In the genomic region with DNA sequence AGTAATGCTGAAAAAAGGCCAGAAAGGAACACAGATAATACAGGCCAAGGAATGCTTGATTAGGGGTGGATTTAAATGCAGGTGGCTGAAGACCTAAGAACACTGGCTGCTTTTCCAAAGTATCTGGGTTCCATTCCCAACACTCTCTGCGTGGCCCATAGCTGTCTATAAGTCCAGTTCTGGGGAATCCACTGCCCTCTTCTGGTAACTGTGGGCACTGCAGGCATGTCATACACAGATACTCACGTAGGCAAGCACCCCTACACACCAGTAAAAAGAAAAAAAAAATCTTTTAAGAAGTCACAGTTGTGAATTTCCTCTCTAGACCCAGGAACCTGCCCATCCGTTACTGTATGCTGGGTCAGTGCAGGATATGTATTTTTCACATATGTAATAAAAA, we compare ENCODE assay signal across 8 mouse cellular contexts.
DNase-seq lines count a peak whose midpoint lies in the region; ATAC-seq and TF ChIP-seq lines count a peak whose summit lies in the region.

No protein-coding gene starts in this region.

- no peaks in the 10 kb centered on the region for H3K36me3 ChIP-seq in hindbrain, postnatal 0 days (ENCODE audit: insufficient read depth, low read length)
- H3K36me3 ChIP-seq in hindbrain, embryonic 13.5 days = no peaks in the 10 kb centered on the region
- no peaks in the 10 kb centered on the region for H3K36me3 ChIP-seq in embryonic facial prominence, embryonic 10.5 days (replicated peaks)
- no peaks in the 10 kb centered on the region for H3K36me3 ChIP-seq in midbrain, embryonic 11.5 days (ENCODE audit: control insufficient read depth, insufficient read depth, low read length)

- H3K4me3 ChIP-seq in hindbrain, postnatal 0 days (ENCODE audit: low read length) = no peak overlapping the region
- no peak overlapping the region for H3K4me3 ChIP-seq in hindbrain, embryonic 13.5 days
- no peak overlapping the region for H3K4me3 ChIP-seq in embryonic facial prominence, embryonic 10.5 days
- H3K4me3 ChIP-seq in midbrain, embryonic 11.5 days (ENCODE audit: low read depth, low read length) = no peak overlapping the region

- H3K4me1 ChIP-seq in hindbrain, postnatal 0 days (ENCODE audit: insufficient read depth, low read length) = peaks cover 16% of the 10 kb centered on the region
- H3K4me1 ChIP-seq in hindbrain, embryonic 13.5 days (replicated peaks) = peaks cover 38% of the 10 kb centered on the region
- peaks cover 39% of the 10 kb centered on the region for H3K4me1 ChIP-seq in embryonic facial prominence, embryonic 10.5 days
- H3K4me1 ChIP-seq in midbrain, embryonic 11.5 days (ENCODE audit: control insufficient read depth, insufficient read depth, low read length) = peaks cover 31% of the 10 kb centered on the region

- no peak overlapping the region for H3K9ac ChIP-seq in hindbrain, postnatal 0 days (replicated peaks; ENCODE audit: low read length)
- H3K9ac ChIP-seq in hindbrain, embryonic 13.5 days = no peak overlapping the region
- no peak overlapping the region for H3K9ac ChIP-seq in midbrain, embryonic 11.5 days (ENCODE audit: low read length)

- no peak for ATAC-seq in hindbrain, postnatal 0 days
- no peak for ATAC-seq in hindbrain, embryonic 13.5 days (ENCODE audit: low FRiP score)
- no peak for ATAC-seq in midbrain, embryonic 11.5 days (ENCODE audit: low FRiP score)

- H3K27ac ChIP-seq in hindbrain, postnatal 0 days = no peak overlapping the region
- no peak overlapping the region for H3K27ac ChIP-seq in hindbrain, embryonic 13.5 days
- H3K27ac ChIP-seq in embryonic facial prominence, embryonic 10.5 days (replicated peaks) = no peak overlapping the region
- no peak overlapping the region for H3K27ac ChIP-seq in midbrain, embryonic 11.5 days (ENCODE audit: low read depth, low read length)

- WGBS in hindbrain, postnatal 0 days = 98% methylated on average over 3 of the region's 3 CpGs
- 96% methylated on average over 3 of the region's 3 CpGs for WGBS in hindbrain, embryonic 13.5 days
- WGBS in embryonic facial prominence, embryonic 10.5 days = 93% methylated on average over 3 of the region's 3 CpGs
- WGBS in midbrain, embryonic 11.5 days = 94% methylated on average over 3 of the region's 3 CpGs

- H3K9me3 ChIP-seq in hindbrain, postnatal 0 days (ENCODE audit: low read length) = no peaks in the 10 kb centered on the region
- no peaks in the 10 kb centered on the region for H3K9me3 ChIP-seq in hindbrain, embryonic 13.5 days
- H3K9me3 ChIP-seq in embryonic facial prominence, embryonic 10.5 days = no peaks in the 10 kb centered on the region
- no peaks in the 10 kb centered on the region for H3K9me3 ChIP-seq in midbrain, embryonic 11.5 days (ENCODE audit: control insufficient read depth, low read length)

- no peak overlapping the region for H3K4me2 ChIP-seq in hindbrain, postnatal 0 days (ENCODE audit: low read depth, low read length)
- H3K4me2 ChIP-seq in hindbrain, embryonic 13.5 days = no peak overlapping the region
- H3K4me2 ChIP-seq in midbrain, embryonic 11.5 days = no peak overlapping the region

- peak; percentile 62 for DNase-seq in hindbrain, postnatal 0 days (ENCODE audit: low spot score)
- DNase-seq in CD8-positive naive resting alpha-beta T cell, adult 2 months (ENCODE audit: low read depth in 2 of 2, low spot score in 2 of 2) = peak; percentile 20 to 36
- DNase-seq in adrenal gland, adult 8-10 months = peak; percentile 18
- peak; percentile 47 for DNase-seq in embryonic facial prominence, embryonic 10.5 days (ENCODE audit: low spot score)
- peak; percentile 44 to 60 for DNase-seq in lung, postnatal 4 days
- peak; percentile 35 for DNase-seq in thymus, postnatal 0 days (ENCODE audit: low spot score)
- DNase-seq in midbrain, embryonic 11.5 days (ENCODE audit: low spot score, missing footprints) = no peak

- H3K27me3 ChIP-seq in hindbrain, postnatal 0 days (ENCODE audit: insufficient read depth, low read length) = no peaks in the 10 kb centered on the region
- no peaks in the 10 kb centered on the region for H3K27me3 ChIP-seq in hindbrain, embryonic 13.5 days
- no peaks in the 10 kb centered on the region for H3K27me3 ChIP-seq in embryonic facial prominence, embryonic 10.5 days (replicated peaks; ENCODE audit: low read depth, poor library complexity, severe bottlenecking)
- no peaks in the 10 kb centered on the region for H3K27me3 ChIP-seq in midbrain, embryonic 11.5 days (ENCODE audit: control insufficient read depth, insufficient read depth, low read length)

- peak; percentile 65 for TF ChIP-seq CTCF in hindbrain, postnatal 0 days (IDR thresholded peaks at IDR 0.05; ENCODE audit: low read depth)
